Mouse (Mus musculus): Measurements from ENCODE around the gene Arhgef33. TPM values are rescaled to one million over a fixed set of nuclear protein-coding genes. Genes with fewer than 3 reads are reported as not detected.

Gene Arhgef33
- total and polyA plus RNA-seq, 2 experiments from 2014 or later: 2.2 to 7.7 TPM

GRCm38 (mm10) chr17:80298844-80299243 is 8.4 kb upstream of the Arhgef33 start:
- ATAC-seq (ENCODE audit: low FRiP score) (no peak), DNase-seq (ENCODE audit: low spot score) (no peak)
- Histone ChIP-seq H3K36me3 (ENCODE audit: insufficient read depth, low read length) (no peaks in the 10 kb centered on the region), H3K9me3 (ENCODE audit: low read length) (no peaks in the 10 kb centered on the region), H3K4me2 (ENCODE audit: low read depth, low read length, poor library complexity, severe bottlenecking) (no peak overlapping the region), H3K27me3 (ENCODE audit: insufficient read depth, low read length) (no peaks in the 10 kb centered on the region), H3K4me1 (ENCODE audit: insufficient read depth, low read length) (no peaks in the 10 kb centered on the region), H3K27ac (ENCODE audit: low read depth, low read length) (no peak overlapping the region), H3K4me3 (ENCODE audit: low read depth, low read length) (no peak overlapping the region), H3K9ac (replicated peaks; ENCODE audit: low read length, poor library complexity, severe bottlenecking) (no peak overlapping the region)
- no peak for TF ChIP-seq CTCF (IDR thresholded peaks at IDR 0.05)
- 93% methylated on average over 5 of the region's 5 CpGs for WGBS

GRCm38 (mm10) chr17:80311761-80312160 is 4.6 kb downstream of the Arhgef33 start:
- DNase-seq (ENCODE audit: low spot score) (peak; percentile 32), ATAC-seq (ENCODE audit: low FRiP score) (no peak)
- Histone ChIP-seq H3K9me3 (ENCODE audit: low read length) (no peaks in the 10 kb centered on the region), H3K4me3 (ENCODE audit: low read depth, low read length) (no peak overlapping the region), H3K4me1 (ENCODE audit: insufficient read depth, low read length) (no peaks in the 10 kb centered on the region), H3K9ac (replicated peaks; ENCODE audit: low read length, poor library complexity, severe bottlenecking) (no peak overlapping the region), H3K27me3 (ENCODE audit: insufficient read depth, low read length) (no peaks in the 10 kb centered on the region), H3K4me2 (ENCODE audit: low read depth, low read length, poor library complexity, severe bottlenecking) (no peak overlapping the region), H3K36me3 (ENCODE audit: insufficient read depth, low read length) (no peaks in the 10 kb centered on the region), H3K27ac (ENCODE audit: low read depth, low read length) (no peak overlapping the region)
- no peak for TF ChIP-seq CTCF (IDR thresholded peaks at IDR 0.05)
- WGBS: 32% methylated on average over 9 of the region's 9 CpGs

- no peak overlapping the region for H3K27ac ChIP-seq (ENCODE audit: low read depth, low read length)
- no peaks in the 10 kb centered on the region for H3K27me3 ChIP-seq (ENCODE audit: insufficient read depth, low read length)
- TF ChIP-seq CTCF (IDR thresholded peaks at IDR 0.05): no peak
- H3K9ac ChIP-seq (replicated peaks; ENCODE audit: low read length, poor library complexity, severe bottlenecking): no peak overlapping the region
- no peak for ATAC-seq (ENCODE audit: low FRiP score)
- no peaks in the 10 kb centered on the region for H3K4me1 ChIP-seq (ENCODE audit: insufficient read depth, low read length)
- H3K4me3 ChIP-seq (ENCODE audit: low read depth, low read length): no peak overlapping the region
- WGBS: 79% methylated on average over 4 of the region's 4 CpGs
- no peak for DNase-seq (ENCODE audit: low spot score)
- H3K9me3 ChIP-seq (ENCODE audit: low read length): no peaks in the 10 kb centered on the region
- no peak overlapping the region for H3K4me2 ChIP-seq (ENCODE audit: low read depth, low read length, poor library complexity, severe bottlenecking)
- H3K36me3 ChIP-seq (ENCODE audit: insufficient read depth, low read length): no peaks in the 10 kb centered on the region
Measured at GRCm38 (mm10) chr17:80312405-80312804, 5.2 kb downstream of the Arhgef33 start.

GRCm38 (mm10) chr17:80322228-80322627 is 15.0 kb downstream of the Arhgef33 start:
- no peaks in the 10 kb centered on the region for H3K36me3 ChIP-seq (ENCODE audit: insufficient read depth, low read length)
- TF ChIP-seq CTCF (IDR thresholded peaks at IDR 0.05): no peak
- H3K9me3 ChIP-seq (ENCODE audit: low read length): no peaks in the 10 kb centered on the region
- ATAC-seq (ENCODE audit: low FRiP score) (no peak), DNase-seq (ENCODE audit: low spot score) (no peak)
- H3K27me3 ChIP-seq (ENCODE audit: insufficient read depth, low read length): no peaks in the 10 kb centered on the region
- H3K9ac ChIP-seq (replicated peaks; ENCODE audit: low read length, poor library complexity, severe bottlenecking): no peak overlapping the region
- WGBS: 95% methylated on average over 6 of the region's 6 CpGs
- H3K4me2 ChIP-seq (ENCODE audit: low read depth, low read length, poor library complexity, severe bottlenecking): no peak overlapping the region
- no peak overlapping the region for H3K27ac ChIP-seq (ENCODE audit: low read depth, low read length)
- H3K4me1 ChIP-seq (ENCODE audit: insufficient read depth, low read length): no peaks in the 10 kb centered on the region
- H3K4me3 ChIP-seq (ENCODE audit: low read depth, low read length): no peak overlapping the region

- no peak overlapping the region for H3K4me3 ChIP-seq (ENCODE audit: low read depth, low read length)
- ATAC-seq (ENCODE audit: low FRiP score): no peak
- DNase-seq (ENCODE audit: low spot score): no peak
- H3K27me3 ChIP-seq (ENCODE audit: insufficient read depth, low read length): no peaks in the 10 kb centered on the region
- H3K9ac ChIP-seq (replicated peaks; ENCODE audit: low read length, poor library complexity, severe bottlenecking): no peak overlapping the region
- no peaks in the 10 kb centered on the region for H3K36me3 ChIP-seq (ENCODE audit: insufficient read depth, low read length)
- 81% methylated on average over 4 of the region's 4 CpGs for WGBS
- H3K4me1 ChIP-seq (ENCODE audit: insufficient read depth, low read length): no peaks in the 10 kb centered on the region
- H3K27ac ChIP-seq (ENCODE audit: low read depth, low read length): no peak overlapping the region
- H3K9me3 ChIP-seq (ENCODE audit: low read length): no peaks in the 10 kb centered on the region
- no peak for TF ChIP-seq CTCF (IDR thresholded peaks at IDR 0.05)
- H3K4me2 ChIP-seq (ENCODE audit: low read depth, low read length, poor library complexity, severe bottlenecking): no peak overlapping the region
Measured at GRCm38 (mm10) chr17:80323015-80323414, 15.8 kb downstream of the Arhgef33 start.

- WGBS: 79% methylated on average over 8 of the region's 8 CpGs
- H3K4me3 ChIP-seq (ENCODE audit: low read depth, low read length): no peak overlapping the region
- no peak for TF ChIP-seq CTCF (IDR thresholded peaks at IDR 0.05)
- H3K9ac ChIP-seq (replicated peaks; ENCODE audit: low read length, poor library complexity, severe bottlenecking): no peak overlapping the region
- no peaks in the 10 kb centered on the region for H3K4me1 ChIP-seq (ENCODE audit: insufficient read depth, low read length)
- ATAC-seq (ENCODE audit: low FRiP score): no peak
- H3K27ac ChIP-seq (ENCODE audit: low read depth, low read length): no peak overlapping the region
- no peaks in the 10 kb centered on the region for H3K27me3 ChIP-seq (ENCODE audit: insufficient read depth, low read length)
- no peak for DNase-seq (ENCODE audit: low spot score)
- no peaks in the 10 kb centered on the region for H3K9me3 ChIP-seq (ENCODE audit: low read length)
- H3K4me2 ChIP-seq (ENCODE audit: low read depth, low read length, poor library complexity, severe bottlenecking): no peak overlapping the region
- no peaks in the 10 kb centered on the region for H3K36me3 ChIP-seq (ENCODE audit: insufficient read depth, low read length)
Measured at GRCm38 (mm10) chr17:80323658-80324057, 16.5 kb downstream of the Arhgef33 start.
